Mouse (Mus musculus) brain, embryonic 14.5 days (tissue): ENCODE measurements around the gene Als2cr12.

Experiments
- CTCF ChIP-seq: fragments of 200-500 bp; IDR thresholded peaks from 2 replicates; pipeline ENCODE4 v1.5.1; 2012; ENCODE audit warnings: inconsistent platforms, mild to moderate bottlenecking, moderate library complexity, borderline replicate concordance; ENCODE audit not compliant: insufficient read depth, insufficient read length; ENCODE audit errors: extremely low read depth
- POLR2A ChIP-seq: fragments of 200-500 bp; IDR thresholded peaks from 2 replicates; pipeline ENCODE4 v1.6.1; 2012; ENCODE audit warnings: mild to moderate bottlenecking, inconsistent platforms, borderline replicate concordance; ENCODE audit not compliant: poor library complexity, insufficient read depth, insufficient read length, severe bottlenecking; ENCODE audit errors: extremely low read depth

GRCm38 (mm10) chr1:58613786-58614185, 82.0 kb downstream of the Als2cr12 start:
- TF ChIP-seq CTCF (no peak), POLR2A (no peak)
